Mouse (Mus musculus) spleen, adult 2 months (tissue): ENCODE measurements around the gene Katna1. TPM values are rescaled to one million over a fixed set of nuclear protein-coding genes. Genes with fewer than 3 reads are reported as not detected.
A peak's percentile ranks its signal among the peaks of the same experiment; 100 is the strongest.

Experiments
- DNase-seq, 2 experiments: peaks; one replicate each; pipeline versions ENCODE4 v3.0.0 to v3.0.0-alpha.2; 2012 to 2021; ENCODE audit warnings: low spot score in 2 of 2, low read depth in 1 of 2
- H3K27ac ChIP-seq: fragments of 200-500 bp; 2 replicates; pipeline ENCODE4 v1.5.1; 2012; ENCODE audit warnings: low read length, inconsistent platforms; ENCODE audit not compliant: insufficient read depth
- H3K27me3 ChIP-seq: fragments of 200-500 bp; 2 replicates; pipeline ENCODE4 v1.6.1; 2012; ENCODE audit warnings: mild to moderate bottlenecking, moderate library complexity, low read length, inconsistent platforms; ENCODE audit not compliant: control insufficient read depth, insufficient read depth
- H3K36me3 ChIP-seq: fragments of 200-500 bp; 2 replicates; pipeline ENCODE4 v1.6.1; 2012; ENCODE audit warnings: mild to moderate bottlenecking, low read length, inconsistent platforms; ENCODE audit not compliant: control insufficient read depth, insufficient read depth
- H3K4me1 ChIP-seq: fragments of 200-500 bp; 2 replicates; pipeline ENCODE4 v1.6.1; 2011; ENCODE audit warnings: inconsistent platforms; ENCODE audit not compliant: control insufficient read depth, insufficient read depth, insufficient read length
- H3K4me3 ChIP-seq: fragments of 200-500 bp; 2 replicates; pipeline ENCODE4 v1.5.1; 2011; ENCODE audit warnings: mild to moderate bottlenecking, inconsistent platforms; ENCODE audit not compliant: insufficient read depth, insufficient read length; ENCODE audit errors: extremely low read depth
- CTCF ChIP-seq: fragments of 200-500 bp; IDR thresholded peaks from 2 replicates; pipeline ENCODE4 v1.5.1; 2011; ENCODE audit warnings: mild to moderate bottlenecking, inconsistent platforms; ENCODE audit not compliant: insufficient read depth, insufficient read length, insufficient replicate concordance; ENCODE audit errors: extremely low read depth
- POLR2A ChIP-seq: fragments of 200-500 bp; IDR thresholded peaks from 2 replicates; pipeline ENCODE4 v1.6.1; 2011; ENCODE audit warnings: low read depth, low read length, inconsistent platforms
- WGBS: fragments of 180-500 bp; shearing (Covaris S2); methylation state at CpG from one replicate; pipeline ENCODE4 v1.1.7; 2018; 5-methylcytosine and 5-hydroxymethylcytosine counted together
- polyA plus RNA-seq: library from polyadenylated mRNA; depleted of rRNA; stranded (reverse); fragments of >200 nt; gene quantifications from 2 replicates; pipeline ENCODE4 v1.2.3, GENCODE M21; 2012

Katna1 gene
- polyA plus RNA-seq, 1 experiment = 2.8 TPM

- Histone ChIP-seq H3K27ac (no peak overlapping the region), H3K27me3 (no peaks in the 10 kb centered on the region), H3K36me3 (peaks cover 16% of the 10 kb centered on the region), H3K4me3 (no peak overlapping the region), H3K4me1 (peaks cover 3% of the 10 kb centered on the region)
- TF ChIP-seq POLR2A = no peak
- no peak for TF ChIP-seq CTCF
- 92% methylated on average over 3 of the region's 3 CpGs for WGBS
- DNase-seq = no peak
These were observed 52.6 kb downstream of the Katna1 start for GRCm38 (mm10) chr10:7778361-7778760.

- TF ChIP-seq POLR2A (no peak), CTCF (no peak)
- Histone ChIP-seq H3K36me3 (peaks cover 10% of the 10 kb centered on the region), H3K4me1 (peaks cover 3% of the 10 kb centered on the region), H3K4me3 (peak overlapping the region; percentile 100), H3K27me3 (no peaks in the 10 kb centered on the region), H3K27ac (no peak overlapping the region)
- no peak for DNase-seq
- 23% methylated on average over 7 of the region's 7 CpGs for WGBS
These were observed 54.0 kb downstream of the Katna1 start for GRCm38 (mm10) chr10:7779751-7780237.

DNA sequence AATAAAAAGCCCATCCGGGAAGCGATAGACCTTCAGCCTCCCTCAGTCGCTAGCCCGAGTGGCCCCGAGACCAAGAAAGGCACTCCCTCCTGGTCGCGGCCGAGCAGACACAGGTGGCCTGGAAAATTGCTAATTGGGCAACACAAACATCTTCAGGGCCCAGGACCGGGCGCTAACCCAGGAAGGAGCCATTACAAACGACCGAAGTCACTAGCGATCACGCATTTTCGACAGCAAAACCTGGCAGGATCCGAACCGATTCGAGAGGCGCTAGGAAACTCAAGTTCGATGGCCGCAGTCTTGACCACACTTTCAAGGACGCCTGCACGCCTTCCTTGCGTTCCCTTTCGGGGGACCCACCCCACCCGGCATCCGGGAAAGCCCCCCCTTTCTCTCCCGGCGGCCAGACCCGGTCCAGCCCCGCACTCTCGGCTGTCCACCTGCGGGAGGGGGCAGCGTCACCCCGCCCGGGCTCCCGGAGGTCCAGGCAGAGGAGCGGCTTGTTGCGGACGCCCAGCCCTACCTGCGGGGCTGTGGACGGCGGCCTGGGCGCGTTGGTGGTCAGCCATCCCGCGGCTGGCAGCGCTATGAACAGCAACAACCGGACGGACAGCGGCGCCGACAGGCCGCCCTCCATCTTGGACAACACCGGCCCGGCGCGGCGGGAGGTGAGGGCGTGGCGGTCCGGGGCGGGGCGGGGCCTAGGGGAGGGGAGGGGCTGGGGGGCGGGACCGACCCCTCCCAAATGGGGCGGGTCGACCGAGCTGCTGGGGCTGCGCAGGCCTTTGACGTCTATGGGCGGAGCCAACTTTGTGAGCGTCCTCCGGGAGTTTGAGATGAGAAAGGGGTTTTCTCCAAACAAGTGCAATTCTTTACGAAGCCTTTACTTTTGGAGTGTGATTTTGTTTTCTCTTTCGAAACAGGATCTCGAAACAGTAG, 54.7 kb downstream of the Katna1 start:
- DNase-seq = peak; percentile 85 to 87
- TF ChIP-seq POLR2A = no peak
- TF ChIP-seq CTCF = no peak
- peaks cover 9% of the 10 kb centered on the region for H3K36me3 ChIP-seq
- under 1% methylated on average over 67 of the region's 77 CpGs for WGBS
- H3K4me3 ChIP-seq = peak overlapping the region; percentile 100
- H3K4me1 ChIP-seq = peaks cover 3% of the 10 kb centered on the region
- peak overlapping the region; percentile 58; the same call in 1 of the 2 replicates for H3K27ac ChIP-seq
- H3K27me3 ChIP-seq = no peaks in the 10 kb centered on the region

- peak overlapping the region; percentile 49 for H3K4me3 ChIP-seq
- H3K36me3 ChIP-seq = peaks cover 9% of the 10 kb centered on the region
- no peaks in the 10 kb centered on the region for H3K27me3 ChIP-seq
- no peak for DNase-seq
- 51% methylated on average over 3 of the region's 3 CpGs for WGBS
- no peak overlapping the region for H3K27ac ChIP-seq
- peaks cover 3% of the 10 kb centered on the region for H3K4me1 ChIP-seq
- TF ChIP-seq POLR2A = no peak
- TF ChIP-seq CTCF = no peak
These were observed 55.4 kb downstream of the Katna1 start for GRCm38 (mm10) chr10:7781214-7781613.

GRCm38 (mm10) chr10:7787319-7787718, 61.5 kb downstream of the Katna1 start:
- Histone ChIP-seq H3K4me3 (no peak overlapping the region), H3K27me3 (no peaks in the 10 kb centered on the region), H3K4me1 (no peaks in the 10 kb centered on the region), H3K36me3 (no peaks in the 10 kb centered on the region), H3K27ac (no peak overlapping the region)
- no peak for TF ChIP-seq POLR2A
- no peak for TF ChIP-seq CTCF
- DNase-seq = no peak
- 86% methylated on average over 2 of the region's 2 CpGs for WGBS

DNA sequence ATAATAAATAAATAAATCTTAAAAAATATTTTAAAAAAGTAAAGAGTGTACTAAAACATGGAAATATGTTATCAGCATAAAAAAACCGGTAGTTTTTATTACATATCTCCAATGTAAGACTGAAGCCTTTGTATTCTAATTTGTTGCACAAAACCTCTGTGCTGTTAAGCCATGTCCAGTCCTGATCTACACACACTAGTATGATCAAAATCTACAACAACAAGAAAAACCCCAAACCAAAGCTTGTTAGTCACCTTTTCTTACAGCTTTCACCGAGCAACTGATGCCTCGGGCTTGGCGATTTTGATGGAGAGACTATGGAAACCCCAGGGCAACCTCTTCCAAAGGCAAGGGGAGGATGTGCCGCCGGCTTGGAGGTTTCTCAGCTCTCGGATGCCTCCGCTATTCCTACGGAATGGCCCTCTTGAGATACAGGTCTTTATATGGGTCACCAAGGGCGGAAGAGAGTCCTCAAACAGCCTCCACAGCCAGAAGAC, 66.5 kb downstream of the Katna1 start:
- Histone ChIP-seq H3K36me3 (peaks cover 4% of the 10 kb centered on the region), H3K27me3 (no peaks in the 10 kb centered on the region), H3K27ac (peak overlapping the region; percentile 62), H3K4me3 (peak overlapping the region; percentile 94), H3K4me1 (peaks cover 4% of the 10 kb centered on the region; the same call in 1 of the 2 replicates)
- no peak for DNase-seq
- WGBS = under 1% methylated on average over 10 of the region's 10 CpGs
- no peak for TF ChIP-seq POLR2A
- no peak for TF ChIP-seq CTCF

DNA sequence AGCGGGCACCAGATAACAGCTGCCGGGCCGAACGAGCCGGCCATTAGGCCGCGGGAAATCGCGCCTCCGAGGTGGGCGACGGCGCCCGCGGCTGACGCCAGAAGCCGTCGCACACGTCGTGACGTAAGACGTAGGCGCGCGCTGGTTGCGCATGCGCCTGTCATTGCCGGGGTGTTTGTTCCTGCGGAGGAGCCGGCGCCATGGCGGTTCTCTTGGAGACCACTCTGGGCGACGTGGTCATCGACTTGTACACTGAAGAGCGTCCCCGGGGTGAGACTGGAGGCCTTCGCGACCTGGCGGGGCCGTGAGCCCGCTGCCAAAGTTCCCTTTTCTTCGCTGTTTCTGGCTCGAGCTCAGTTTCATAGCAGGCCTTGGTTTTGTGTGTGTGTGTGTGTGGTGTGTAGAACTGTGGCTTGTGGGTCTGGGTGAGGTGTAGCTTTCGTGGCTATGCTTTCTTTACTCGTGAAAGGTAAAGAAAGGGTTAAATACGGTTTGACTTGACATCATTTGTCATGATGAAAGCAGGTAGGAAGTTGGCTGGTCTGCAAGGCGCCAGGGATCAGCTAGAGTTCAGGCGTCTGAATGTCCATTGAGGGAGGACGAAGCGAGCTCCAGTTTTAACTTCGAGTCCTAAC, 67.1 kb downstream of the Katna1 start, which contains the start of the genes Ginm1 and Ppil4:
TSS of gene Ginm1 (minus strand) at position 74 of the 635 bp plus-strand sequence.
TSS of gene Ppil4 (plus strand) at position 141 of the 635 bp plus-strand sequence.
- Histone ChIP-seq H3K27me3 (no peaks in the 10 kb centered on the region), H3K36me3 (peaks cover 6% of the 10 kb centered on the region), H3K4me3 (peak within 1 kb of the TSS; percentile 94), H3K4me1 (peaks cover 4% of the 10 kb centered on the region; the same call in 1 of the 2 replicates), H3K27ac (peak within 1 kb of the TSS; percentile 63)
- WGBS = under 1% methylated on average over 52 of the region's 52 CpGs
- TF ChIP-seq POLR2A (peak; percentile 84), CTCF (no peak)
- DNase-seq = peak; percentile 83 to 85
